Mouse (Mus musculus) right cerebral cortex, postnatal 10 days (tissue): ENCODE results near the gene Zranb3.
A peak's percentile ranks its signal among the peaks of the same experiment; 100 is the strongest.
"Not testable (repeated sequence)": the region's sequence is repeated elsewhere in the genome, so short reads cannot be mapped to it uniquely, and the experiment has no call there.

ENCODE experiments used
- DNase-seq, 2 experiments: peaks; one replicate each; pipeline ENCODE4 v3.0.0; 2021; ENCODE audit warnings: low spot score in 2 of 2

Zranb3 gene

GRCm38 (mm10) chr1:128102641-128103461 lies at the start of gene Zranb3, which contains the start of gene R3hdm1:
TSS of gene Zranb3 (minus strand) at chr1:128103047.
TSS of gene R3hdm1 (plus strand) at chr1:128103301.
- peak; percentile 98 to 99 for DNase-seq

- peak in 1 of 2 experiments; percentile 37 for DNase-seq
These were observed 38.9 kb upstream of the Zranb3 start for GRCm38 (mm10) chr1:128141737-128142136.

- no peak for DNase-seq
These were observed 38.2 kb upstream of the Zranb3 start for GRCm38 (mm10) chr1:128141039-128141438.

- not testable (repeated sequence) for DNase-seq
These were observed 33.4 kb upstream of the Zranb3 start for GRCm38 (mm10) chr1:128136222-128136621.

- DNase-seq: no peak
These were observed 18.2 kb upstream of the Zranb3 start for GRCm38 (mm10) chr1:128120913-128121627.

- DNase-seq: no peak
These were observed 757 bp upstream of the Zranb3 start for GRCm38 (mm10) chr1:128103520-128104088.

- DNase-seq: peak; percentile 52 to 79
These were observed 601 bp downstream of the Zranb3 start for GRCm38 (mm10) chr1:128102251-128102640.

- no peak for DNase-seq
These were observed 4.5 kb downstream of the Zranb3 start for GRCm38 (mm10) chr1:128098309-128098708.

GRCm38 (mm10) chr1:128094686-128095085 lies 8.2 kb downstream of the Zranb3 start:
- DNase-seq: no peak

GRCm38 (mm10) chr1:128082800-128083199 lies 20.0 kb downstream of the Zranb3 start:
- peak; percentile 46 to 57 for DNase-seq

GRCm38 (mm10) chr1:128081873-128082272 lies 21.0 kb downstream of the Zranb3 start:
- DNase-seq: no peak

- DNase-seq: no peak
These were observed 21.7 kb downstream of the Zranb3 start for GRCm38 (mm10) chr1:128080936-128081696.

- no peak for DNase-seq
These were observed 24.2 kb downstream of the Zranb3 start for GRCm38 (mm10) chr1:128078646-128079045.

GRCm38 (mm10) chr1:128077788-128078187 lies 25.1 kb downstream of the Zranb3 start:
- no peak for DNase-seq

- DNase-seq: no peak
These were observed 25.9 kb downstream of the Zranb3 start for GRCm38 (mm10) chr1:128076791-128077479.

- DNase-seq: no peak
These were observed 29.8 kb downstream of the Zranb3 start for GRCm38 (mm10) chr1:128073051-128073450.

- DNase-seq: no peak
These were observed 32.8 kb downstream of the Zranb3 start for GRCm38 (mm10) chr1:128070003-128070402.

- DNase-seq: no peak
These were observed 33.9 kb downstream of the Zranb3 start for GRCm38 (mm10) chr1:128068945-128069397.

GRCm38 (mm10) chr1:128064716-128065115 lies 38.1 kb downstream of the Zranb3 start:
- DNase-seq: no peak

- DNase-seq: no peak
These were observed 40.7 kb downstream of the Zranb3 start for GRCm38 (mm10) chr1:128062167-128062566.

GRCm38 (mm10) chr1:128061401-128061800 lies 41.4 kb downstream of the Zranb3 start:
- no peak for DNase-seq
